Mouse (Mus musculus): ENCODE results near the gene Crip3. TPM values are rescaled to one million over a fixed set of nuclear protein-coding genes. Genes with fewer than 3 reads are reported as not detected.
A peak's percentile ranks its signal among the peaks of the same experiment; 100 is the strongest.

Gene Crip3
- total and polyA plus RNA-seq, 2 experiments from 2014 or later = 1.6 to 4.0 TPM

- Histone ChIP-seq H3K27me3 (ENCODE audit: insufficient read depth, low read length) (no peaks in the 10 kb centered on the region), H3K4me3 (ENCODE audit: low read length) (no peak overlapping the region), H3K4me2 (ENCODE audit: low read depth, low read length) (no peak overlapping the region), H3K9me3 (ENCODE audit: low read length) (no peaks in the 10 kb centered on the region), H3K9ac (replicated peaks; ENCODE audit: low read length) (no peak overlapping the region), H3K4me1 (ENCODE audit: insufficient read depth, low read length) (no peaks in the 10 kb centered on the region), H3K27ac (no peak overlapping the region), H3K36me3 (ENCODE audit: insufficient read depth, low read length) (peaks cover 45% of the 10 kb centered on the region)
- peak; percentile 55 for DNase-seq (ENCODE audit: low spot score)
- ATAC-seq = no peak
- 19% methylated on average over 3 of the region's 3 CpGs for WGBS
- TF ChIP-seq CTCF (IDR thresholded peaks at IDR 0.05; ENCODE audit: low read depth) = peak; percentile 54
Measured at GRCm38 (mm10) chr17:46408478-46408877, 20.2 kb upstream of the Crip3 start.

- H3K9me3 ChIP-seq (ENCODE audit: low read length) = no peaks in the 10 kb centered on the region
- WGBS = 61% methylated on average over 5 of the region's 5 CpGs
- no peak for TF ChIP-seq CTCF (IDR thresholded peaks at IDR 0.05; ENCODE audit: low read depth)
- H3K27me3 ChIP-seq (ENCODE audit: insufficient read depth, low read length) = no peaks in the 10 kb centered on the region
- H3K4me3 ChIP-seq (ENCODE audit: low read length) = no peak overlapping the region
- H3K4me2 ChIP-seq (ENCODE audit: low read depth, low read length) = no peak overlapping the region
- H3K4me1 ChIP-seq (ENCODE audit: insufficient read depth, low read length) = no peaks in the 10 kb centered on the region
- H3K9ac ChIP-seq (replicated peaks; ENCODE audit: low read length) = no peak overlapping the region
- ATAC-seq = no peak
- peaks cover 11% of the 10 kb centered on the region for H3K36me3 ChIP-seq (ENCODE audit: insufficient read depth, low read length)
- no peak overlapping the region for H3K27ac ChIP-seq
- DNase-seq (ENCODE audit: low spot score) = peak; percentile 23
Measured at GRCm38 (mm10) chr17:46418628-46419027, 10.1 kb upstream of the Crip3 start.

- Histone ChIP-seq H3K27me3 (ENCODE audit: insufficient read depth, low read length) (no peaks in the 10 kb centered on the region), H3K27ac (no peak overlapping the region), H3K4me3 (ENCODE audit: low read length) (no peak overlapping the region), H3K4me1 (ENCODE audit: insufficient read depth, low read length) (no peaks in the 10 kb centered on the region), H3K4me2 (ENCODE audit: low read depth, low read length) (no peak overlapping the region), H3K9ac (replicated peaks; ENCODE audit: low read length) (no peak overlapping the region), H3K9me3 (ENCODE audit: low read length) (no peaks in the 10 kb centered on the region), H3K36me3 (ENCODE audit: insufficient read depth, low read length) (peaks cover 5% of the 10 kb centered on the region; the same call in 1 of the 2 replicates)
- no peak for ATAC-seq
- no peak for DNase-seq (ENCODE audit: low spot score)
- TF ChIP-seq CTCF (IDR thresholded peaks at IDR 0.05; ENCODE audit: low read depth) = 0 out of 2 replicates have a peak, but pooled peaks have one; percentile 6
Measured at GRCm38 (mm10) chr17:46419717-46420116, 9.0 kb upstream of the Crip3 start.

- no peak for DNase-seq (ENCODE audit: low spot score)
- ATAC-seq = no peak
Measured at GRCm38 (mm10) chr17:46426496-46426895, 2.2 kb upstream of the Crip3 start.

GRCm38 (mm10) chr17:46433627-46434026, 4.9 kb downstream of the Crip3 start:
- Histone ChIP-seq H3K4me1 (ENCODE audit: insufficient read depth, low read length) (no peaks in the 10 kb centered on the region), H3K4me2 (ENCODE audit: low read depth, low read length) (peak overlapping the region; percentile 51), H3K27ac (no peak overlapping the region), H3K4me3 (ENCODE audit: low read length) (no peak overlapping the region), H3K9me3 (ENCODE audit: low read length) (no peaks in the 10 kb centered on the region), H3K27me3 (ENCODE audit: insufficient read depth, low read length) (no peaks in the 10 kb centered on the region), H3K9ac (replicated peaks; ENCODE audit: low read length) (no peak overlapping the region), H3K36me3 (ENCODE audit: insufficient read depth, low read length) (no peaks in the 10 kb centered on the region)
- peak; percentile 2; the same call in 1 of the 2 replicates for TF ChIP-seq CTCF (IDR thresholded peaks at IDR 0.05; ENCODE audit: low read depth)
- ATAC-seq (peak; percentile 66; the same call in 1 of the 2 replicates), DNase-seq (ENCODE audit: low spot score) (no peak)
- 6% methylated on average over 17 of the region's 17 CpGs for WGBS

More at GRCm38 (mm10) chr17:46426496-46426895, 2.2 kb upstream of the Crip3 start:
- H3K4me3 ChIP-seq (ENCODE audit: low read length) = no peak overlapping the region
- H3K27me3 ChIP-seq (ENCODE audit: insufficient read depth, low read length) = no peaks in the 10 kb centered on the region
- no peaks in the 10 kb centered on the region for H3K4me1 ChIP-seq (ENCODE audit: insufficient read depth, low read length)
- no peaks in the 10 kb centered on the region for H3K9me3 ChIP-seq (ENCODE audit: low read length)
- H3K9ac ChIP-seq (replicated peaks; ENCODE audit: low read length) = no peak overlapping the region
- H3K4me2 ChIP-seq (ENCODE audit: low read depth, low read length) = no peak overlapping the region
- TF ChIP-seq CTCF (IDR thresholded peaks at IDR 0.05; ENCODE audit: low read depth) = no peak
- no peak overlapping the region for H3K27ac ChIP-seq
- H3K36me3 ChIP-seq (ENCODE audit: insufficient read depth, low read length) = 0 out of 2 replicates have a peak, but pooled peaks cover 4% of the 10 kb centered on the region

GRCm38 (mm10) chr17:46436672-46437366, 8.1 kb downstream of the Crip3 start:
- WGBS = 21% methylated on average over 23 of the region's 23 CpGs
- no peak overlapping the region for H3K4me2 ChIP-seq (ENCODE audit: low read depth, low read length)

GRCm38 (mm10) chr17:46438298-46438873, 9.7 kb downstream of the Crip3 start, which contains the start of gene Slc22a7:
Gene Slc22a7 (minus strand): TSS chr17:46438457.
- ATAC-seq = no peak
- Histone ChIP-seq H3K9me3 (ENCODE audit: low read length) (no peaks in the 10 kb centered on the region), H3K4me3 (ENCODE audit: low read length) (no peak within 1 kb of the TSS), H3K4me1 (ENCODE audit: insufficient read depth, low read length) (no peaks in the 10 kb centered on the region), H3K9ac (replicated peaks; ENCODE audit: low read length) (no peak within 1 kb of the TSS), H3K27me3 (ENCODE audit: insufficient read depth, low read length) (no peaks in the 10 kb centered on the region), H3K27ac (no peak within 1 kb of the TSS), H3K4me2 (ENCODE audit: low read depth, low read length) (no peak within 1 kb of the TSS), H3K36me3 (ENCODE audit: insufficient read depth, low read length) (no peaks in the 10 kb centered on the region)
- WGBS = 89% methylated on average over 4 of the region's 4 CpGs
- DNase-seq (ENCODE audit: low spot score) = no peak
- no peak for TF ChIP-seq CTCF (IDR thresholded peaks at IDR 0.05; ENCODE audit: low read depth)

More at GRCm38 (mm10) chr17:46436672-46437366, 8.1 kb downstream of the Crip3 start:
- TF ChIP-seq CTCF (IDR thresholded peaks at IDR 0.05; ENCODE audit: low read depth) = peak; percentile 70
- Histone ChIP-seq H3K9ac (replicated peaks; ENCODE audit: low read length) (no peak overlapping the region), H3K27ac (no peak overlapping the region), H3K4me1 (ENCODE audit: insufficient read depth, low read length) (no peaks in the 10 kb centered on the region), H3K27me3 (ENCODE audit: insufficient read depth, low read length) (no peaks in the 10 kb centered on the region), H3K9me3 (ENCODE audit: low read length) (no peaks in the 10 kb centered on the region), H3K36me3 (ENCODE audit: insufficient read depth, low read length) (no peaks in the 10 kb centered on the region), H3K4me3 (ENCODE audit: low read length) (no peak overlapping the region)
- peak; percentile 58 for DNase-seq (ENCODE audit: low spot score)
- ATAC-seq = peak; percentile 80

Measured in hindbrain, postnatal 0 days (tissue).